Mouse (Mus musculus) heart, postnatal 14 days (tissue): ENCODE results near the gene Gm10840. TPM values are rescaled to one million over a fixed set of nuclear protein-coding genes. Genes with fewer than 3 reads are reported as not detected.

ENCODE experiments used
- DNase-seq, 2 experiments: peaks; one replicate each; pipeline ENCODE4 v3.0.0; 2021 to 2022
- intact Hi-C: fragments of 180-260 bp; cut with DNase I; formaldehyde crosslinking; loops from one replicate; pipeline ENCODE4 v1.15.1; 2025
- total RNA-seq, 2 experiments: library from RNA; stranded (reverse); gene quantifications; 2 replicates each; pipeline ENCODE4 v1.2.3; 2021

The Gm10840 gene
- total RNA-seq, 2 experiments from 2014 or later = not detected

DNA sequence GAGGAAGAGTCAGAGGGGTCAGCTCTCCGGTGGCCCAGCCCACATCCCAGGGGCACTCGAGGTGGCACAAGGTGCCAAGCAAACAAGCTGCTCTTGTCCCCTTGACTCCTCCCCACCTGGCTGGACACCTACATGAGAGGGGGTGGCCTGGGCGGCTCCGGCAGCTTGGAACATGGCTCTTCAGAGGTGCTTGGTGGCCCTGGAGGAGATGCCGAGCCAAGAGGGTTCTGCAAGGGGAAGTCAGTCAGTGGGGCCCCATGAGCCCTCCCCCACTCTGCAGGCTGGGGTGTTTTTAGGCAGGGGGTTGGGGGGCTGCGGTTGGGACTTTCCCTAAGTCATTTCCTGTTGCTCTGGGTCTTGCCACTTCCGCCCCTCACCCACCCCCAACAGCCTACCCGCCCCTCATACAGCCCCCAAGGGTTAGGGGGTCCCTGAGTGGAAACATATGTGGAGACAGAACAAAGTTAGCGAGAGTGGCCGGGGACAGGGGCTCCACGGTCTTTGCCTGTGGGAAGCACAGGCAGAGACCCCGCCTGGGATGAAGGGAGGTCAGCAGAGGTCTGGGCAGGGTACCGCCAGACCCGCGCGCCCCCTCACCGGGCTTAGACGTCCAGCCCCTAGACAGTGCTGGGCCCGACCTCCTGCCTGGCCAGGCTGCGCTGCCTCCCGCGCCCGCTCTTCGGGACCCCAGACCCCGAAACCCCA, 1.3 kb upstream of the Gm10840 start:
- peak; percentile 38 to 45 for DNase-seq
- intact Hi-C loops = no loop called here

DNA sequence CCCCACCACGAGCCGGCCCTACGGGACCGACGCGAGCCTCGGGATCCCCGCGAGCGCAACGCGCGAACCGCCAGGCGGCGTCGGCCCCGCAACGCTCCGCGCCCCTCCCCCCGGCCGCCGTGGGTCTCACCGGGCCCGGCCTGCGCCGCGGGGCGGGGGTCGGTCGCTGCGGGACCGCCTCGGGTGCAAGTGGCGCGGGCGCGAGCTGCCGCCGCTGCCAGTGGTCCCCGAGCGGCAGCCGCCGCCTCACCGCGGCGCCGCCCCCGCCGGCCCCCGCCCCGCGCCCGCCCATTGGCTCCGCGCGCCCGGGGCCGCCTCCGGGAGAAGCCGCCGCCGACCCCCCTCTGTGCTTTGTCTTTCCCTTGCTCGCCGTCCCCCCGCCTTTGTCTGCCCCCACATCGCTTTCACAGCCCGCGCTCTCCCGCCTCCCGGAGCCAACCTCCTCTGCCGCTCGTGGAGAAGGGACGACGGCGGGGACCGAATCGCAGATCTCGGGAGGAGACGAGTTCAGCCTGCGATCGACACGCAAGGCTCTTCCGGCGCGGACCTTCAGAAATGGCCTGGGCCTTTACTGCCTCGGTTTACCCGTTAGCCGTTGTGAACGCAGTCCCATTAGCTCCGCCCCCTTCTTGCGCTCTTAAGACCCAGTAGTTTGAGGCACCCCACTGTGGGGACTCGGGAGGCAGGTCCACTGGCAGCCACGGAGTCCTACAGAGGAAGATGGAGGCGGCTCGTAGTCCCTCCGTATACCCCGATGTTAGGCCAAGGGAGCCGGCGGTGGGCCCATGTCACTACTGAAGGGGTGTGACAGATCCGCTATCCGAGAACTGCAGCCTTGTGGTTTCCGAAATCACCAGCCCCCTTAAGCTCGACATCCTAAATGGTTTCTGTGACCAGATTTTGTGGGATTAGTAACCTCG, 469 bp upstream of the Gm10840 start:
- intact Hi-C loops = no loop called here

DNA sequence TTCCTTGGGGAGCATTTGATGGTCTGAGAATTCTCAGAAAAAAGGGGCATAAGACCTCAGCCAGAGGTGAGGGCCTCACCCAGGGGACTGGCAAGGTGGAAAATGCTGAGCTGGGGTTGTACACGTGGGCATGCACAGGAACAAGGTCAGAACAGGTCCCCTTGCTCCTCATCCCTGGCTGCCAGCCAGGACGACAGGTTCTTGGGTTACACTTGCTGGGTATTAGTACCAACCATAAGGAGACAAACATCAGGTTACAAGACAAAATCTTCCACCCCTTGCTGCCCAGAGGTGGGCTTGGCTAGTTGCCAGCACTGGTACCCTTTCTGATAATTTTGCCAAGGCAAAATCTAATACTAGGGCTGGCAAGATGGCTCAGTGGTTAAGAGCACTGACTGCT, 1.6 kb downstream of the Gm10840 start:
- no peak for DNase-seq
- intact Hi-C loops = no loop called here

More for the DNA sequence above, 469 bp upstream of the Gm10840 start:
- peak; percentile 78 to 85 for DNase-seq

DNA sequence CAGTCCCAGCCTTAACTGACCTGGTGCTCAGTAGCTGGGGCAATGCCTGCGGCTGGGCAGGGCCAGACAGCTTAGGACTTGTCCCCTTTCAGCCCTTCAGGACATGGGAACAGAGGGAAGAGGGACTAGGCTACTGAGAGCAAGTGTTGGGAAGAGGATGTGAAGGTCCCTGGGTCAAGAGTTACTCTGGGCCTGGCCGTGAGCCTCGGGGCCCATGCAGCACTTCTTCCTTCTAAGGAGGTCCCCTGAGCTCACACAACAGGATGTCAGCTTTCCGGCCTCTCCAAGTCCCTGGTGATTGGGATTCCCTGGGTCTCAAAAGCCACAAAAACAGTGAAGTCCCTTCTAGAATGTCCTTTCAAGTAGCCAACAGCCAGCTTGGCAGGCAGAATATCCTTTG, 2.9 kb downstream of the Gm10840 start:
- DNase-seq = peak in 1 of 2 experiments; percentile 35
- intact Hi-C loops = no loop called here

DNA sequence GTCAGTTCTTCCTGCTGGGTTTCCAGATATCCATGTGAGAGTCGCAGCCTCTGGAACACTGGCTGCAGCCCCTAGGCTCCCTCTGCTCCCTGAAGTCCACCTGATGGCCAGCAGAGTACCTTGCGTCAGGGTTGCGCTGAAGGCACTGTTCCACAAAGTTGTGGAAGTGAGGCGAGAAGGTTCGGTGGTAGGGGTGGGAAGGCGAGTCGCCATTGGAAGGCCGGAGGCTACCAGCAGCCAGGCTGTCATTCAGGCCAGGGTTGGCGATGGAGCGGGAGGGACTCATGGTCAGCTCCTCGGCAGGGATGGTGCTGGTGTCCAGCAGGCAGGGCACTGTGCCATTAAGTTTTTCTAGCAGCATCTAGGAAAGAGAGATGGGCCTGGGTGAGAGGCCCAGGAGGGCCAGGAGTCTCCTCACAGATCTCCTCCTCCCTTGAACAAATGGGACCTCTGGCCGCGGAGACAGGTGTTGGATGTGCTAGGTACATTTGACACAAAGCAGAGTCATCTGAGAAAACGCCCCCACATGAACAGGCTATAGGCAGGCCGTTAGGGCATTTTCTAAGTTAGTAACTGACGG, 4.0 kb downstream of the Gm10840 start:
- DNase-seq = no peak
- intact Hi-C loops = no loop called here

DNA sequence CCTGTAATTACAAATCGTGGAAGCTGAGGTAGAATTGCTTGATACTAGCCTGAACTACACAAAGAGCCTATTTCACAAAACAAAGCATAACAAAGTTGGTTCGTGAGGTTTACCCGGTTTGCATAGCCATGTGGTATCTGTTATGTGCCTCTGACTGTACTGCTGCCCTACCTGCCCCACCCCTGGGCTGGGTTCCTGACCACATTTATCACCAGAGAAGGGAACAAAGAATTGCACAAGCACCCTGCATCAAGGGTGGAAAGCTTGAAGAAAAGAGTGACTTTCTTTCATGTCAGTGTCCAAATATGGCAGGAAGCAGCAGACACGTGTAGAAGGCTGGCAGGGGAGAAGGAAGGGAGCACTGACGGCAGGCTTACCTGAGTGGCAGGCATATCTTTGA, 6.8 kb downstream of the Gm10840 start:
- no peak for DNase-seq
- intact Hi-C loops = no loop called here

DNA sequence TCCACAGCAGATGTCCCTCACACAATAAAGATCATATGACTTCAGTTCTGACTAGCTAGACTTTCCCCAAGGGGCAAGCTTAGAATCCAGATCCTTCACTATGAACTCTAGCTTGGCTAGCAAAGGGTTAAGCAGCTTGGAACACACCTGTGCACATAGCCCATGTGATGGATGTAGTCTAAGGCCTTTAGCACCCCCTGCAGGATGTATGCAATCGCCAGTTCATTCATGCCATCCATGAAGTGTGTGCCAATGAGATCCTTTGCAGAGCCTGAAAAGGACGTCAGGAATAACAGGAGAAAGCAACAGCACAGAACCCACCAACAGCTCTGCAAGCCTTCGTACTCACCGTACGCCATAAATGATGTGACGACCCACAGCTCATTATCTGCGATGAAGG, 10.2 kb downstream of the Gm10840 start:
- intact Hi-C loops = no loop called here
- DNase-seq = no peak

DNA sequence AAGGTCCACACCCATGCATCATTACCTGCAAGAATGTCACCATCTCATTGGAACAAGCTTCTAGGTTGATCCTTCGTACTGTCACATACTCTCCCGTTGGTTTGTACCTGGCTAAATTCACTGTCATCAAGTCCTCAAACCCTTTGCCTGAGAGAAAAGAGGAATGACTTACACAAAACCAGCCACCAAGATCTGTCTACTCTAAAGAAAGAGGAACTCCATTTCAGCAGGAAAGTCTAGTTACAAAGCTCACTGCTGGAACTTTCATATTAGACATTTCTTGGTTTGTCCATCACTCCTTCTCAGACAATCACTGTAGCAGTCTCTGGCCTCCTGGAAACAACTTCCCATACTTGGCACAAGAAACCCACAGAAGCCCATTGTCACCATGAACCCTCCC, 12.6 kb downstream of the Gm10840 start:
- no peak for DNase-seq
- intact Hi-C loops = no loop called here

DNA sequence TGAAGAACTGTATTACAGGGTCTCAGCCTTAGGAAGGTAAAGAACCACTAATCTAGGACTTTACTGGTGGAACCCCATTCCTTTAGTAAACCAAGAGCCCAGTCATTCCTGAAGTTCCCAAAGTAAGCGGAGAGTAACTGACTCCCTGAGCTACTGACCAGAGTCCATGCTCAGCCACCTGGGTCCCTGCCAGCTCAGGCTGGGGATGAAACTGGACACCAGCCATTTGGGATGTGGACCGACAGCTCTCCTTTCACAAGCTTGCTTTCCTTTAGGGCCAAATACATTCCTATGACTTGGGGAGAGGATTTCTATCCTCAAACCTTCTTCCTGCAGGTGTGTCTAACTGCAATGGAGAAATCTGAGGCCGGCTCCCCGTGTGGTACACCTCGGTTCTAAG, 13.7 kb downstream of the Gm10840 start:
- intact Hi-C loops = no loop called here
- peak in 1 of 2 experiments; percentile 57 for DNase-seq

DNA sequence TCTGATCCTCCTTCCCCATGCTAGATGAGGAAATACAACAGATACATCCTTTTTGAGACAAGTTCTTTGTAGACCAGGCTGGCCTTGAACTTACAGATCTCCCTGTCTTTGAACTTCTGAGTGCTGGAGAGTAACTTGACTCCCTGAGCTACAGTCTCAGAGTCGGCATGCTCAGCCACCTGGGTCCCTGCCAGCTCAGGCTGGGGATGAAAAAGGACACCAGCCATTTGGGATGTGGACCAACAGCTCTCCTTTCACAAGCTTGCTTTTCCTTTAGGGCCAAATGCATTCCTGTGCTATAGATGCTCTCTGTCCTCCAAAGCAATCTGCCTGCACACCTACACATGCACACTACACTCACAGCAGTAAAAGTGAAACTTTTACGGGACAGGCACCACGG, 14.4 kb downstream of the Gm10840 start:
- DNase-seq = no peak

DNA sequence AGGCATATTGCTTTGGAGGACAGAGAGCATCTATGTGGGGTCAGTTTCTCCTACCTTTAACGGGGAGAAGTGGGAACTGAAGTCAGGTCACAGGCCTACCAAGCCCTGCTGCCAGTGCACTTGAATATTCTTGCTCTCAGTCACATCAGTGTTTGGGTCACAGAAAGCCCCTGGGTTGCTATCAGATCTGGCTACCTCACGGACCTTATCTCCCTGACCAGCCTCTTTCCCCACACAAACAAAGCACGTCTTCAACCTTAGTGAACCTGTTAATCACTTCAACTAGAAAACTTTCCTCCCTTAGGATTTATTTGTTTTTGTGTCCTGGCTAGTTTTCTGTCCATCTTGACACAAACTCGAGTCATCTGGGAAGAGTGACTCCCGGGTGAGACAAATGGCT, 15.7 kb downstream of the Gm10840 start:
- intact Hi-C loops = no loop called here
- no peak for DNase-seq

More for the DNA sequence above, 14.4 kb downstream of the Gm10840 start:
- intact Hi-C loops = no loop called here

DNA sequence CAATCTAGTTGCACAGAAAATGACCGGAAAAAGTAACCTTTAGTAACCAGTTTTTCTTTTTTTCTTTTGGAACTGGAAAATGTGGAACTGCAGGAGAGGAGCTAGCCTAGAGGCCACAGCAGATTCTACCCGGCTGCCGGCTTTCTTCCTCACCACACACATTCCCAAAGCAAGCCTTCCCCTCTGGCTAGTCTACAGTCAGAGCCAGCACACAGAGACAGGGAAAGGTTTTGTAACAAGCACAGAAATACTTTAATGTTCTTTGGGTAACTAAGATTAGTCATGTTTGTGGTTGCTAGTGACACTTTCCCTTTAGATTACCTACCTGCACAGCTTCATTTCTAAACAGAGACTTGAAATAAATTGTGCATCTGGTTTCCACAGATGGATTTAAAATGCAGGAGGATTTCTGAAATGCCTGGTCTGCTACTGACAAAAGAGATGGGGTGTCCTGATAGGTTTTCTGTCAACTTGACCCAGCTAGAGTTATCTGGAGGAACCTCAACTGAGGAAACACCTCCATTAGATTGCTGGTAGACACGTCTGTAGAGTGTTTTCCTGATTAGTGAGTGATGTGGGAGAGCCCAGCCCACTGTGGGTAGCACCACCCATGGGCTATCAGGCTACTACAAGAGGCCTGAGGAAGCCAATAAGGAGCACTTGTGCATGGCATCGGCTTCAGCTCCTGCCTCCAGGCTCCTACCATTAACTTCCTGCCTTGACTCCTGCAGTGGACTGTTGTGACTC, 17.6 kb downstream of the Gm10840 start:
- intact Hi-C loops = no loop called here
- no peak for DNase-seq

DNA sequence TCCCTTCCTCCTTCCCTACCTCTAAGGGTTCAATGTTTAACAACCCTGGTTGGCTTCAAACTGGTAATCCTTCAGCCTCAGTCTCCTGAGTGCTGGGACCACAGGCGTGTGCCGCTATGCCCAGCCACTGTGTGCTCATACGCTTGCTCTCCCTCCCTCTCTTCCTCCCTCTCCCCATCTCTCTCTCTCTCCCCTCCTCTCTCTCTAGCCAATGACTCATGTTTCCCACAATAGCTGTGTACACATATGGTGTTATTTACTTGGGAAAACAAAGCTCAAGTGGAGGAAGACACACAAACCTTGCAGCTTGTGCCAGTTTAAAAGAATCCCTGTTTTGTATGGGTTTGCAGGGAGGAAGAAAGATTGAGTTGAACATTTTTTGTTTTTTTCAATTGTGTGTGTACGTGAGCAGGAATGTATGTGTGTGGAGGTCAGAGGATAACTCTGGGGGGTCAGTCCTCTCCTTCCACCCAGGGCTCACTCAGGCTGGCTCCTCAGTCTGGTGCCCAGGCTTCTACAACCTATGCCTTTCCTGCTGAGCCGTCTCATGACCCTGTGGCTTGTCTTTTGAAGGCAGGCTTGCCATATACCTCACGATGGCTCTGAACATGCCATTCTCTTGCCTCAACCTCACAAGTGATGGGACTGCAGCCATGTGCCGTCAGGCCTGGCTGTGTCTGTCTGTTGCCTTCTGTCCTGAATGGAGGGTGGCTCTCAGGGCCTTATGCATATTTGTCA, 19.2 kb downstream of the Gm10840 start:
- DNase-seq = no peak
- intact Hi-C loops = no loop called here

DNA sequence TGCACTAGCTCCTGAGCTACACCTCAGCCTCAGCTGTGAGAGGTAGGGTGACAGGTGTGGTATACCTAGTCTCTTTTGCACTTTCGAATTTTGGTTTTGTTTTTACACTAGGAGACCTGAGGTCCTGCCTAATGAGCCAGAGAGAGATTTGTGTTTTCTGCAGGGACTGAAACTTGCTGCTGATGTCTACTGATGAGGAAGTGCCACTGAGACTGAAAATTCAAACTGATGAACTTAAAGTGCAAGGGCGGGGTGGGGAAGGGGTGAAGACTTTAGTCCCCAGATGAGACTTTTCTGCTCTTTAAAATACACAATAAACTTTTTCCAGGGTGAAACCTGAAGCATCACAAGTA, 19.8 kb downstream of the Gm10840 start:
- no peak for DNase-seq
- intact Hi-C loops = no loop called here

DNA sequence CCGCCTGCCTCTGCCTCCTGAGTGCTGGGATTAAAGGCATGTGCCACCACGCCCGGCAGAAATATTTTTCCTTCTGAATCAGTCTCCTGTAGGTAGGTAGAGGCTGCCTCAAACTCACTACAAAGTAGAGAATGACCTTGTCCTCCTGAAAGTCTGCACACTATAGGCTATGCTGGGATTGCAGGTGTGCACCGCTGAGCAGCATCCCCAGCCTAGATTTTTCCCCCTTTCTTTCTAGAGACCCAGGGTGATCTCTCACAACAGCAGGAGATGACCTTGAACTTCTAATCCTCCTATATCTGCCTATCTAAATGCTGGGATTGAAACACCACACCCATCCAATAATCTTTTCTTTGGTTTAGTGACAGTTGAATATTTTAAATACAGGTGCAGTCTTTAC, 26.7 kb downstream of the Gm10840 start:
- no peak for DNase-seq
- intact Hi-C loops = no loop called here

DNA sequence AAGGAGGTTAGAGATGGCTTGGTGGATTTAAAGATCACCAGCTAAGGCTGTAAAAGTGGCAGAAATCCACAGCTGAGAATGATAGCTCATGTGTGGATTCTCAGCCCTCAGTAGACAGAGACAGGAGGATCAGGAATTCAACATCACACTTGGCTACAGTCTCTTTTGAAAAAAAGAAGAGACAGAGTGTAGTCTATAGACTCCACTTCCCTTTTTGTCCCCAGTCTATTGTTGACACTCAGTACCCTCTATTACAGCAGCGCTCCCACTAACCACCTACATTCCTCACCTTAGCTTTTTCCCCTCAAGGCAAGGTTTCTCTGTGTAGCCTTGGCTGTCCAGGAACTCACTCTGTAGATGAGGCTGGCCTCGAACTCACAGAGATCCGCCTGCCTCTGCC, 31.1 kb downstream of the Gm10840 start:
- intact Hi-C loops = no loop called here
- no peak for DNase-seq

DNA sequence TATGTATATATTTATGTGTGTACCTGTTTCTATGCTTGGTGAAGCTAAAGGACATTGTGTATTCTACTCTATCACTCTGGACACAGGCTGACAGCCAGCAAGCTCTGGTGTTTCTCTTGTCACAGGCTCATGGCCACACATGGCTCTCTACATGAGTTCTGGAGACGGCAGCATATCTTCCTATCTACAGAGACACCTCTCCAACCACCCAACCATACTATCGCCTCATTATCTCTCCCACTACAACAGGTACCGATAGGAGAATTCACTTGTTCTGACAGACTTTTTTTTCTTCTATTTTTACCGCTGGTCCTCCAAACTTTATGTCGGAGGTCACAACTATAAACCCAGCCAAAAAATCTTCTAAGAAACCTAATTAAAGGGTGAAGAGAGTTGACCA, 31.6 kb downstream of the Gm10840 start:
- no peak for DNase-seq
- intact Hi-C loops = no loop called here

DNA sequence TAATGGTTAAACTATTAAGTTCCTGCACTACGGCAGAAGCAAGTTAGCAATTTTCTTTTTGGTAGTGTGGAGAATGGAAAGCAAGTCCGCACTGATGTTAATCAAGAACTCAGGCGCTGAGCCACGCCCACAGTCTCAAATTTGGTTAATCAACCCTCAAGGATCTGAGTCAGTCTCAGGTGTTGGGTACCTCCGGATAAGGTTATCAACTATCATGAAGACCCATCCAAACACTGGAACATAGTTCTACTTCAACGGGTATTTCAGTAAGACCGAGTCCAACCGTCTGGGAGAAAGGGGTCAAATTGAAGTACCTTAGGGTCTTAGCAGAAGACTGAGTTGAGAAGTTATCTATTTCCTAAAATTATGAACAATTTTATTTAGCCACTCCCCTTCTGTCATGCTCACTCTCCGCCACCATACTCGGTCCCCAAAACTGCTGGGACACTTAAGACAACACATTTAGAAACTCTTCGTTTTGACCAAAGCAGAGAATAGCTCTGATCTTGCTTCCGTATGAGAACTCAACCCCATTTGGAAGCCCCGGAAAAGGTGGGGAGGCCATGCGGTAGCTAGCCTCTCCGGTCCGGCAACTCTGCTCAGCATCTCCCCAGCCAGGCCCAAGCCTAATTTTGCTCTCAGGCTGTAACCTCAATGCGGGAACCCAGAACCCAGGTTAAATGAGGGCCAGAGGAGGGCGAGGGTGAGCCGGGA, 32.2 kb downstream of the Gm10840 start:
- no peak for DNase-seq
- intact Hi-C loops = no loop called here

DNA sequence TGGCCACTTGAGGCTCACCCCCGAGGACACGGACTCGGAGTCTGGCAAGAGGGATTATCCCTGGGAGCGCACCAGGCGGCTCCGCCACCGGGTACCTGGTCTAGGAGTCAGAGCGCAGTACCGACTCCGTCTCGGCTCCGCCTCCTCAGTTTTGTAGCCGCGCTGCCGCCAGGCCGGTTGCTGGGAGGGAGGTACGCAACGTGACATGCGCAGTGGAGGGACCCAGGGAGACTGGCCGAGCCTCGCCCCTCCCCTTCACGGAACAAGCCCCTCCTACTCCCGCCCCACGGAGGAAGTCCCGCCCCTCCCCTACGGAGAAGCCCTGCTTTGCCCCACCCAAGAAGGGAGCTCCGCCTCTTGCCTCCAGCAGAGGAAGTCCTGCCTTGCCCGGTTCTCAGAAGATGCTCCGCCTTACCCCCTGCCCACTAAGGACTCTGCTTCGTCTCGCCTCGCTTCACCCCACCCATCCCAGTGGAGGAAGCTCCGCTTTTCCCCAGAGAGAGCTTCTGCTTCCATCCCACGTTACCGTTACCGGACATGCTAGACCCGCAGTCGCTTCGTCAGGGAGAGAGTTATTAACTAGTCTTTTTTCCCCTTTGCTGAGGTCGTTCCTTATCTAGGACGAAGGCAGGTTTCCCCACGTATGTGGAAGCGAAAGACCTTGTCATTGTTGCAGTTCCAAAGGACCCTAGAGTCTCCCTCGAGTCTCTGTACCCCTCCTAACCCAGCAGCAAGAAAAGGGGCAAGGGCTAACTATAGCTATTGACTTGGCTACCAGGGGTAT, 32.9 kb downstream of the Gm10840 start:
- DNase-seq = peak; percentile 96
- intact Hi-C loops = no loop called here
